In the genomic region with DNA sequence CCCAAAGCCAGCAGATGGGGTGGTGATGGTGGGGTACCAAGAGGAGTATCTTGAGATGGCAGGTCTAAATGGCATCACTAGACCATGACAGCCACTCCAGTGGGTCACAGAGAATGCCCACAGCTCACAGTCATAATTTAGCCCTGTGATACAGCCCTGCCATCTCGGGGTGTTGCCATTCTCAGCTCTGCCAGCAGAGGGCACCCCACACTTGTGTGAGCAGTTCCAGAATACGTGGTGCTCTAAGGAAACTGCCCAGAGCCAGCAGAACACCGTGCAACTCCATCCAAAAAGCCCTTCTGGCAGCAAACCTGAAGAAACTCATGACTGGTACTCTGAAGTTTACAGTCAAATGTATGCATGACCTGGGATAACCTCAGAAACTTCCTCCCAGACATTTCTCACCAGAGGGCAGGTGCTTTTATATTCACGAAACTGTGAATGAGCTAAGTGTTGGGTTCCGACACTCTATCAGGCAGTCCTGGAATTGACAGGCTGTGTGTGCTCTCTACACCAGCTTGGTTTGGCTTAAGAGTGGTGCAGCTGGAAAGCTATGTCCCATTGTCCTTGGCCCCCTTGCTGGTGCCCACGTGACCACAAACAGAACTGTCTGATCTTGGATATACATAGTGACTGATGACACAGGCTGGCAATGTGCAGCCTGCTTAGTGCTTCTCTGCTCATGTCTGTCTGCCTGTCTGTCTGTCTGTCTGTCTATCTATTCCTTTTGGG, we compare ENCODE assay signal across 8 mouse cellular contexts. TPM values are rescaled to one million over a fixed set of nuclear protein-coding genes. Genes with fewer than 3 reads are reported as not detected.
A peak's percentile ranks its signal among the peaks of the same experiment; 100 is the strongest.
DNase-seq lines count a peak whose midpoint lies in the region; ATAC-seq and TF ChIP-seq lines count a peak whose summit lies in the region.

No protein-coding gene starts in this region.

- no peak overlapping the region for H3K9ac ChIP-seq in limb, embryonic 11.5 days (ENCODE audit: low read length)
- no peak overlapping the region for H3K9ac ChIP-seq in midbrain, embryonic 16.5 days (ENCODE audit: low read depth, low read length)

- ATAC-seq in limb, embryonic 11.5 days (ENCODE audit: insufficient number of reproducible peaks, low FRiP score, low TSS enrichment, low read depth): no peak
- 0 out of 2 replicates have a peak, but pooled peaks have one; percentile 33 for ATAC-seq in midbrain, embryonic 16.5 days

- H3K27ac ChIP-seq in embryonic facial prominence, embryonic 10.5 days (replicated peaks): no peak overlapping the region
- H3K27ac ChIP-seq in kidney, adult 2 months (ENCODE audit: insufficient read depth, low read depth, low read length): no peak overlapping the region
- no peak overlapping the region for H3K27ac ChIP-seq in limb, embryonic 11.5 days (replicated peaks; ENCODE audit: low read depth, low read length)
- H3K27ac ChIP-seq in midbrain, embryonic 16.5 days (ENCODE audit: low read length): no peak overlapping the region

- H3K4me1 ChIP-seq in embryonic facial prominence, embryonic 10.5 days: peaks cover 14% of the 10 kb centered on the region
- no peaks in the 10 kb centered on the region for H3K4me1 ChIP-seq in kidney, adult 2 months (ENCODE audit: control insufficient read depth, insufficient read depth, low read length)
- no peaks in the 10 kb centered on the region for H3K4me1 ChIP-seq in limb, embryonic 11.5 days (ENCODE audit: control insufficient read depth, insufficient read depth, low read length)
- H3K4me1 ChIP-seq in midbrain, embryonic 16.5 days (ENCODE audit: control insufficient read depth, insufficient read depth, low read length): no peaks in the 10 kb centered on the region

- no peak overlapping the region for H3K4me3 ChIP-seq in embryonic facial prominence, embryonic 10.5 days
- H3K4me3 ChIP-seq in kidney, adult 2 months (ENCODE audit: insufficient read depth, low read depth, low read length): no peak overlapping the region
- no peak overlapping the region for H3K4me3 ChIP-seq in limb, embryonic 11.5 days (ENCODE audit: low read depth, low read length)
- no peak overlapping the region for H3K4me3 ChIP-seq in midbrain, embryonic 16.5 days (ENCODE audit: low read depth, low read length)

- no peaks in the 10 kb centered on the region for H3K9me3 ChIP-seq in embryonic facial prominence, embryonic 10.5 days
- H3K9me3 ChIP-seq in limb, embryonic 11.5 days (ENCODE audit: control insufficient read depth, low read length): no peaks in the 10 kb centered on the region
- no peaks in the 10 kb centered on the region for H3K9me3 ChIP-seq in midbrain, embryonic 16.5 days (replicated peaks; ENCODE audit: control insufficient read depth, low read length, poor library complexity, severe bottlenecking)

- H3K36me3 ChIP-seq in embryonic facial prominence, embryonic 10.5 days (replicated peaks): no peaks in the 10 kb centered on the region
- no peaks in the 10 kb centered on the region for H3K36me3 ChIP-seq in kidney, adult 2 months (ENCODE audit: control insufficient read depth, insufficient read depth, low read length)
- H3K36me3 ChIP-seq in limb, embryonic 11.5 days (ENCODE audit: control insufficient read depth, insufficient read depth, low read length): no peaks in the 10 kb centered on the region
- no peaks in the 10 kb centered on the region for H3K36me3 ChIP-seq in midbrain, embryonic 16.5 days (ENCODE audit: control insufficient read depth, insufficient read depth, low read length)

- peak; percentile 85 for DNase-seq in 3T3-L1 (ENCODE audit: low read depth, low spot score)
- DNase-seq in adrenal gland, postnatal 10 days: peak; percentile 94
- peak; percentile 88 for DNase-seq in embryonic facial prominence, embryonic 10.5 days (ENCODE audit: low spot score)
- DNase-seq in heart, adult 8-10 months (ENCODE audit: low spot score): peak; percentile 91
- peak; percentile 91 for DNase-seq in kidney, adult 2 months
- peak; percentile 93 for DNase-seq in limb, embryonic 11.5 days (ENCODE audit: low spot score)
- peak; percentile 55 to 74 for DNase-seq in spleen, postnatal 14 days (ENCODE audit: low spot score in 2 of 2)

- H3K4me2 ChIP-seq in limb, embryonic 11.5 days (ENCODE audit: low read depth, severe bottlenecking): no peak overlapping the region
- no peak overlapping the region for H3K4me2 ChIP-seq in midbrain, embryonic 16.5 days (ENCODE audit: low read length)

- H3K27me3 ChIP-seq in embryonic facial prominence, embryonic 10.5 days (replicated peaks; ENCODE audit: low read depth, poor library complexity, severe bottlenecking): peaks cover 22% of the 10 kb centered on the region
- H3K27me3 ChIP-seq in kidney, adult 2 months (replicated peaks; ENCODE audit: control insufficient read depth, insufficient read depth, low read length): no peaks in the 10 kb centered on the region
- peaks cover 3% of the 10 kb centered on the region; the same call in 1 of the 2 replicates for H3K27me3 ChIP-seq in limb, embryonic 11.5 days (ENCODE audit: control insufficient read depth, insufficient read depth, low read length)
- H3K27me3 ChIP-seq in midbrain, embryonic 16.5 days (ENCODE audit: control insufficient read depth, insufficient read depth, low read depth, low read length): no peaks in the 10 kb centered on the region

- TF ChIP-seq POLR2A in kidney, adult 2 months (IDR thresholded peaks at IDR 0.05; ENCODE audit: low read depth, low read length): no peak

- WGBS in embryonic facial prominence, embryonic 10.5 days: 42% methylated on average over 6 of the region's 6 CpGs
- WGBS in kidney, adult 2 months: 46% methylated on average over 6 of the region's 6 CpGs
- 41% methylated on average over 6 of the region's 6 CpGs for WGBS in limb, embryonic 11.5 days
- 39% methylated on average over 6 of the region's 6 CpGs for WGBS in midbrain, embryonic 16.5 days

- peak; percentile 99 for TF ChIP-seq CTCF in kidney, adult 2 months (conservative IDR thresholded peaks at IDR 0.05; ENCODE audit: insufficient read depth, insufficient read length, low read depth, low read length)

RNA-seq across cellular contexts. Expression of gene Pwwp2b, which starts 55.2 kb away (rescaled TPM):
- 10 to 100 TPM in 1 of 2 experiments, 1 to 10 TPM in 1; 9.2 to 22.2 TPM for total RNA-seq in adrenal gland, postnatal 10 days (2021)
- 7.1 and 7.6 TPM in 2 replicates for polyA plus RNA-seq in embryonic facial prominence, embryonic 10.5 days (2016; fragmentation: Nextera tagmentation; extraction: Ambion mirVana)
- 10 to 100 TPM in 2 of 4 experiments, 1 to 10 TPM in 2; 8.1 to 12.5 (median 10.0) TPM for total RNA-seq in heart, adult 8-10 months (2022)
- 7.9 and 8.0 TPM in 2 replicates for polyA plus RNA-seq in kidney, adult 2 months (2012; rRNA removed)
- polyA plus RNA-seq in limb, embryonic 11.5 days (2014; fragmentation: Nextera tagmentation; extraction: Ambion mirVana): 5.7 and 6.6 TPM in 2 replicates
- polyA plus RNA-seq in midbrain, embryonic 16.5 days (2015; fragmentation: Nextera tagmentation; extraction: Ambion mirVana): 4.4 and 5.1 TPM in 2 replicates
